Mouse (Mus musculus): ENCODE measurements around the gene Gm13306. TPM values are rescaled to one million over a fixed set of nuclear protein-coding genes. Genes with fewer than 3 reads are reported as not detected.
"Not testable (repeated sequence)": the region's sequence is repeated elsewhere in the genome, so short reads cannot be mapped to it uniquely, and the experiment has no call there.

Gm13306 gene
- total RNA-seq (2015; ENCODE audit: low replicate concordance) (not detected in 2 replicates), total RNA-seq (2017; ENCODE audit: low replicate concordance) (not detected in 2 replicates)

DNA sequence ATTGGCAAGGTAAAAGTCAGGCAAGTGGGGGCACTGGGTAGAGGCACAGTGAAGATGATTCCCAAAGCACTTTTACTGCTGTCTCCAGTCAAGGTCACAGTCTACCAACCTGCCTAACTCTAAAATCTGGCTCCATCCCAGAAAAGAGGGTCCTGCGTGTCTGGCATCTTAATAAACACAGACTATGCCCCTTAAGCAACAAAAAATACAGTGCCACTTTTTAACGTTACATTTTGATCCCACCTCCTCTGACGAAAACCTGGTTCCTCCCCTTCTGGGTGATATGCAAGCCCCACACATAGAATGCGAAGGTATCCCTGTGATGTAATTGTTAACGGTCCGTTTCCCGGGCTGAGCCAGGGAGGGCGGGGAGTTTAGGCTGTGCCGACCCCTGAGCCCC lies at the start of gene Gm13306:
Gene Gm13306, plus strand, starts transcription at position 301 of the 400 bp plus-strand sequence.
- not testable (repeated sequence) for ATAC-seq (replicated peaks; ENCODE audit: low FRiP score, poor library complexity, severe bottlenecking)

DNA sequence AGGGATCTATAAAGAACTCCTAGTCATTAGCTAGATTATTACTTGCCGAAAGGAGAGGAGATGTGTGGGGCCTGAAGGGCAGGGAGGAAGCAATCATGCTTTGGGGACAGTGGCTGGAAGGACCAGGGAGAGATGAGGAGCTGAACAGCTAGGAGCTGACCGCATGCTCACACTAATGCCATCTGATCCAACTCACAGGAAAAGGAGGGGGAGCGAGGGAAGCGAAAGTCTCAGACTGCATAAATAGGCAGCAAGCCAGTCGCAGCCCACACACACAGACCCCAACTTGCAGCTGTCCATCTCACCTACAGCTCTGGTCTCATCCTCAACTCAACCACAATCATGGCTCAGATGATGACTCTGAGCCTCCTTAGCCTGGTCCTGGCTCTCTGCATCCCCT lies 38.7 kb upstream of the Gm13306 start, which contains the start of gene Gm13304:
Gene Gm13304, plus strand, starts transcription at position 301 of the 400 bp plus-strand sequence.
- not testable (repeated sequence) for ATAC-seq (replicated peaks; ENCODE audit: low FRiP score, poor library complexity, severe bottlenecking)

DNA sequence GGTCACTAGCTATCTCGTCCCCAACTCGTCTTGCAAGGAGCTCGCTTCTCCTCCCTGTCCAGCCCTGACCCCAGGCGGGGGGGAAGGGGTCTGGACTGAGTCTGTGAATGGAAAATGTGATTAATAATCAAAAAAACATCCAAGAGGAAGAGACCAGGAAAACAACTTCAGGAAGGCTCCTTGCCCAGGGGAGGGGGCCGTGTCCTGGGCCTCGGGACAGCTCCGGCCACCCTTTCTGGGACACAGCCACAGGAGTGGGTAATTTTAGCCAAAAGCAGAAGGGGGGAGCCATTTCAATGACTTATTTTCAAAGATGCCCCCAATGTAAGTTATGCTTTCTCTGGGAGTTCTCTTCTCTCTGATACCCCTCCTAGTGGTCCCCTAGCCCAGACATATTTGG lies 15.3 kb downstream of the Gm13306 start, which contains the start of gene Gm13305:
Gene Gm13305, minus strand, starts transcription at position 101 of the 400 bp plus-strand sequence.
- not testable (repeated sequence) for ATAC-seq (replicated peaks; ENCODE audit: low FRiP score, poor library complexity, severe bottlenecking)

DNA sequence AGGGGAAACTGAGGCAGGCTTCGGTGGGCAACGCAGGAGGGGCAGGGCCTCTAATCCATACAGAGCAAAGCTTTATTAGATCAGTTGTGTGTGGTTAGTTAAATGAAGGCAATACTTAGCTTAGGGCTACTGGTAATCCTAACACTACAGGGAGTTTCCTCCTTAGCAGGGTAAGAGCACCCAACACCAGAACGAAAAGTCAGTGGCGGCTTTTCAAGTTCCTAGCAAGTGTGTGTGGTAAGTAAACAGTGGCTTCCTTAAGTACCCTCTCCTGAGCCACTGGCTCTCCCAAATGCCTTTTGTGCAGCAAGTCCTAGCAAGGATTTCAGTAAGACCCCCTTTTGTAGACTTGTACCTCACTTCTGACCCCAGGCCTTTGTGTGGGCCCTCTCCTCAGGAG lies 25.0 kb downstream of the Gm13306 start:
- ATAC-seq (replicated peaks; ENCODE audit: low FRiP score, poor library complexity, severe bottlenecking), result not testable (repeated sequence)

DNA sequence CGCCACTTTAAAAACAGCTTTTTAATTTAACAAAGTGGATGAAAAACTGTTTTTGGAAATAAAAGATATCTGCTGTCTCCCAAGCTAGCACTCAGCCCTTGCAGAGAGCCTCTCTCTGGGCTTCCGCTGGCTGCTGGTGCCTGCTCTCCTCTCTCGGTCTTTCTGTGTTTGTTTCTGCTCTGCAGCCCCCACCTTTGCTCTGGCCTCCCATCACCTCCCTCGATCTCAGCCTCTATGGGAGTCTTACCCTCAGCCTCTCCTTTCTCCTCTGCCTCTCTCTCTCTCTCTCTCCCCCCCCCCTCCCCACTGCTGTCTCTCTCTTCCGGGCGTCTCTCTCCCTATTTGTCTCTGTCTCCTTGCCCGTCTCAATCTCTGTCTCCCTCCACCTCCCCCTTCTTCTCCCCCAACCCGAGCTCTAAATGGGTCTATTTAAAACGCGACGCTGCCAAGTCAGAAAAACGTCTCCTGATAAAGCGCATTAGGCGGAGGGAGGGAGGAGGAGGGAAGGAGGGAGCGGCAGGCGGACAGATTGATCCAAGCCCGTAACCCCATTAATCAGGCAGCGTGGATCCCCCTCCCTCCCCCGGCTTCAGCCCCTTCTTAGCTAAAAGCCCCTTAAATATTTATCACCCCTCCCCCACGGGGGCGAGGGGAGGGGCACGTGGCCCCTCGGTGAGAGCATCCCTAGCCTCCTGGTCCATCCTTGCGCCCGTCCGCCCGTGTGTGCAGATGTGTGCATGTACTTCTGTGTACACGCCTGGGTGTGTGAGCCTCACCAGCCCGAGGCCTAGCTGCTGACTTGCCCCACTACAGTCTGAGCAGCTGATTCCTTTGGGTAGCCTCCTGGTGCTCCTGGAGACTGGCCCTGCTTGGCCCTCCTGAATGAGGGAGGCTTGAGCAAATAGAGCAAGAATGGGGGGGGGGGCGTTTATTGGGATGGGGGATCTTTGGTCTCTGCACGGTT lies 30.3 kb downstream of the Gm13306 start:
- not testable (repeated sequence) for ATAC-seq (replicated peaks; ENCODE audit: low FRiP score, poor library complexity, severe bottlenecking)

DNA sequence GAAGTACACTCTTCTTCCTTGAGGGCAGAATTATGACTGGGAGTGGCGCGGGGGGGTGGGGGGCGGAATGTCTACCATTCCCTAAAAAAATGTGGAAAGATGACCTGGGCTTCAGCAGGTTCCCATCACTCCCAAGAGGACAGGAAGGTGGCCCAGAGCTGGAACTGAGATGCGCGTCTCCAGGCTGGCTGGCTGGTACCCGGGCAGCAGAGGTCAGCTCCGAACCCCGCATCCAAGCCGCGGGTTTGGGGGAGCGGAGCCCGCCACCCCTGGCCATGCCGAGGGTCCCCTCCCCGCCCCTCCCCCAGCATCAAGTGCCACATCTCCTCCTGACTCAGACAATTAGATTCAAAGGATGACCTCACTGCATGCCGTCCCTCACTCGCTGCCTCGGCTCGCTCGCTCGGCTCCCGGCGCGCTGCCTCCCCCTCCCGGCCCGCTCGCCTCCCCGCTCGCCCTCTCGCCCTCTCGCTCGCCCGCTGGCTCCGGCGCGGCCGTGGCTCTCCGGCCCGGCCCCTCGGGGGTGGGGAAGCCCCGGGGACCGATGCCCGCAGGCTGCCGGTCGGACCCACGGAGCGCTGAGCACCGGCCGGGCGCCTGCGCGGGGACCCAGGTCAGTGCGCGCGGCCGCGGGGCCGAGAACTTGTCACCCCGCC lies 31.2 kb downstream of the Gm13306 start:
- not testable (repeated sequence) for ATAC-seq (replicated peaks; ENCODE audit: low FRiP score, poor library complexity, severe bottlenecking)

DNA sequence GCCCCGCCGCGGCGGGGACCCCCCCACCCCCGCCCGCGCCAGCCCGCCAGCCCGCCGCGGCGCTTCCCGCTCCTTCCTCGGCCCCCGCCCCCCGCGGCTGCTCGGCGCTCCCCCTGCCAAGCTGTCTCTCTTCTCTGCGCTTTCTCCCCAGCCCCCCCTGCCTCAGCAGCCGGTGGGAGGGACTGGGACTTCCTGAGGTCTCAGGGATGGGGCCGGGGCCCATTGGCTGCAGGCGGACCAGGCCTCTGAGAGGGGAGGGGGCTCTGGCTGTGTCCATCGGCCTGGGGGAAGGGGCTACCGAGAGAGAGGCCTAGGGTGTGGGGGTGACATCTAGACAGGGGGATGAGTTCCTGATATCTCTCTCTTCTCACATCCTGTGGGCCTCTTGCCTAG lies 31.7 kb downstream of the Gm13306 start:
- not testable (repeated sequence) for ATAC-seq (replicated peaks; ENCODE audit: low FRiP score, poor library complexity, severe bottlenecking)

Other genes with a start within 250 kb of the Gm13306 start
- not detected in 2 replicates for gene Gm21541, start 249.8 kb upstream of the Gm13306 start, total RNA-seq (2015; ENCODE audit: low replicate concordance)
- not detected in 2 replicates for gene Gm21541, start 249.8 kb upstream of the Gm13306 start, total RNA-seq (2017; ENCODE audit: low replicate concordance)
- gene Gm20878, start 211.9 kb upstream of the Gm13306 start, total RNA-seq (2015; ENCODE audit: low replicate concordance), result 1.5 TPM in 1 of 2 replicates, not detected in the other
- gene Gm20878, start 211.9 kb upstream of the Gm13306 start, total RNA-seq (2017; ENCODE audit: low replicate concordance), result not detected in 2 replicates
- gene Fam205a4, start 187.4 kb upstream of the Gm13306 start, total RNA-seq (2015; ENCODE audit: low replicate concordance), result 0.38 TPM in 1 of 2 replicates, not detected in the other
- gene Fam205a4, start 187.4 kb upstream of the Gm13306 start, total RNA-seq (2017; ENCODE audit: low replicate concordance), result not detected in 2 replicates
- not detected in 2 replicates for gene Gm21093, start 118.7 kb upstream of the Gm13306 start, total RNA-seq (2015; ENCODE audit: low replicate concordance)
- not detected in 2 replicates for gene Gm21093, start 118.7 kb upstream of the Gm13306 start, total RNA-seq (2017; ENCODE audit: low replicate concordance)
- gene Gm3893, start 62.2 kb upstream of the Gm13306 start, total RNA-seq (2015; ENCODE audit: low replicate concordance), result not detected in 2 replicates
- not detected in 2 replicates for gene Gm3893, start 62.2 kb upstream of the Gm13306 start, total RNA-seq (2017; ENCODE audit: low replicate concordance)
- gene Gm13304, start 38.6 kb upstream of the Gm13306 start, total RNA-seq (2015; ENCODE audit: low replicate concordance), result not detected in 2 replicates
- gene Gm13304, start 38.6 kb upstream of the Gm13306 start, total RNA-seq (2017; ENCODE audit: low replicate concordance), result not detected in 2 replicates
- gene Gm13305, start 15.2 kb downstream of the Gm13306 start, total RNA-seq (2015; ENCODE audit: low replicate concordance), result not detected in 2 replicates
- gene Gm13305, start 15.2 kb downstream of the Gm13306 start, total RNA-seq (2017; ENCODE audit: low replicate concordance), result 2.1 TPM in 1 of 2 replicates, not detected in the other
- not detected in 2 replicates for gene Gm10600, start 87.2 kb downstream of the Gm13306 start, total RNA-seq (2015; ENCODE audit: low replicate concordance)
- not detected in 2 replicates for gene Gm10600, start 87.2 kb downstream of the Gm13306 start, total RNA-seq (2017; ENCODE audit: low replicate concordance)
- gene Ccl21b, start 102.3 kb downstream of the Gm13306 start, total RNA-seq (2015; ENCODE audit: low replicate concordance), result not detected in 2 replicates
- not detected in 2 replicates for gene Ccl21b, start 102.3 kb downstream of the Gm13306 start, total RNA-seq (2017; ENCODE audit: low replicate concordance)
- not detected in 2 replicates for gene Gm21953, start 140.8 kb downstream of the Gm13306 start, total RNA-seq (2015; ENCODE audit: low replicate concordance)
- not detected in 2 replicates for gene Gm21953, start 140.8 kb downstream of the Gm13306 start, total RNA-seq (2017; ENCODE audit: low replicate concordance)
- gene Fam205a3, start 164.9 kb downstream of the Gm13306 start, total RNA-seq (2015; ENCODE audit: low replicate concordance), result 0.19 TPM in 1 of 2 replicates, not detected in the other
- not detected in 2 replicates for gene Fam205a3, start 164.9 kb downstream of the Gm13306 start, total RNA-seq (2017; ENCODE audit: low replicate concordance)

Data from erythroblast, adult 5-6 weeks (primary cell).